ENCODE assay signal across 21 mouse cellular contexts in the genomic region with DNA sequence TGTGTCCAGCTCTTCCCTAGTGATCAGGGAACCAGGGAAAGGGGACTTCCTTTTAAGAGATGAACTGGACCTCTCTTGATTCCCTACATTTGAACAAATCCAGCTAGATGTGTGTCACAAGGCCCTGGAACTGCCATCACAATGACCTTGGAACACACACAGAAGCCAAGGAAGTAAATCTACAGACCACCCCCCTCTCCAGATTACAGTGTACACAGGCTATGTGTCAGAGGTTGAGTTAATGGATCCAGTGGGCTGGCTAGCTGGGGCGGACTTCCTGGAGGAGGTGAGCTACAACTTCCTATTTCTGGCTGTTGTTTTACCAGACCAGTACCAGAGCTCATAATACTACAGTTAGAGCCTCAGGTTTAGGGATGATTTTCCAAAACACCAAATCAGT. TPM values are rescaled to one million over a fixed set of nuclear protein-coding genes. Genes with fewer than 3 reads are reported as not detected.
"Had no signal": no experiment of that assay in that cellular context is flagged by ENCODE, and none has a peak within 500 bp of the region (broad histone marks: within the 10 kb centered on the region; RNA-seq: fewer than 3 reads in every experiment).

A gene (minus strand): TSS at position 101 of the 400 bp plus-strand sequence.

- H3K36me3 ChIP-seq: embryonic facial prominence, embryonic 10.5 days; embryonic facial prominence, embryonic 12.5 days; embryonic facial prominence, embryonic 13.5 days; embryonic facial prominence, embryonic 15.5 days; forebrain, embryonic 10.5 days; forebrain, embryonic 12.5 days; forebrain, embryonic 15.5 days had no signal

- DNase-seq: cerebellum, adult 9-11 months; gastrocnemius, postnatal 25 days; gastrocnemius, postnatal 36 days had no signal

- H3K27me3 ChIP-seq: embryonic facial prominence, embryonic 12.5 days; embryonic facial prominence, embryonic 13.5 days; embryonic facial prominence, embryonic 15.5 days; forebrain, embryonic 12.5 days; forebrain, embryonic 13.5 days; forebrain, embryonic 15.5 days had no signal

- H3K27ac ChIP-seq: embryonic facial prominence, embryonic 10.5 days; embryonic facial prominence, embryonic 12.5 days; embryonic facial prominence, embryonic 13.5 days; embryonic facial prominence, embryonic 15.5 days; forebrain, embryonic 10.5 days; forebrain, embryonic 12.5 days; forebrain, embryonic 13.5 days; forebrain, embryonic 15.5 days; gastrocnemius, adult 2 months; heart, adult 2 months had no signal

- H3K4me1 ChIP-seq: embryonic facial prominence, embryonic 15.5 days had no signal

- H3K4me3 ChIP-seq: embryonic facial prominence, embryonic 10.5 days; embryonic facial prominence, embryonic 12.5 days; embryonic facial prominence, embryonic 13.5 days; embryonic facial prominence, embryonic 15.5 days; erythroblast, embryonic 14.5 days; forebrain, embryonic 10.5 days; forebrain, embryonic 12.5 days; forebrain, embryonic 13.5 days; forebrain, embryonic 15.5 days; gastrocnemius, adult 2 months; heart, adult 2 months had no signal

RNA-seq across cellular contexts. Expression of the gene that starts here (rescaled TPM):
- polyA plus RNA-seq: cortical plate, adult 2 months; embryonic facial prominence, embryonic 10.5 days; embryonic facial prominence, embryonic 11.5 days; embryonic facial prominence, embryonic 12.5 days; embryonic facial prominence, embryonic 13.5 days; embryonic facial prominence, embryonic 15.5 days; erythroblast, embryonic 14.5 days; forebrain, embryonic 10.5 days; forebrain, embryonic 11.5 days; forebrain, embryonic 12.5 days; forebrain, embryonic 13.5 days; forebrain, embryonic 14.5 days; forebrain, embryonic 15.5 days; forebrain, embryonic 16.5 days; forebrain, postnatal 0 days; frontal cortex, adult 2 months; heart, adult 2 months had no signal
